Mouse (Mus musculus) hindbrain, postnatal 0 days (tissue): ENCODE measurements at regions not wholly inside any gene's neighbourhood (a gene's known extent, or its start where the extent isn't known, plus 50 kb on each side); places are given as distances from the start of the nearest gene placed in this dataset.

Experiments used
- ATAC-seq: fragments of 200-750 bp; cut with Nextera tagmentation; 2 replicates; pipeline ENCODE4 v1.8.0; 2017; ENCODE audit warnings: mild to moderate bottlenecking, moderate TSS enrichment, moderate library complexity
- DNase-seq: peaks from one replicate; pipeline ENCODE4 v3.0.0-alpha.2; 2015; ENCODE audit warnings: low spot score
- H3K27ac ChIP-seq: fragments of 300-500 bp; sonication (generic); 2 replicates; pipeline ENCODE4 v1.5.1; 2014; ENCODE audit warnings: mild to moderate bottlenecking
- H3K27me3 ChIP-seq: fragments of 300-500 bp; sonication (generic); 2 replicates; pipeline ENCODE4 v1.6.1; 2014; ENCODE audit warnings: low read length, mixed read lengths; ENCODE audit not compliant: insufficient read depth
- H3K36me3 ChIP-seq: fragments of 300-500 bp; sonication (generic); 2 replicates; pipeline ENCODE4 v1.6.1; 2014; ENCODE audit warnings: low read length, mixed read lengths; ENCODE audit not compliant: insufficient read depth
- H3K4me1 ChIP-seq: fragments of 300-500 bp; sonication (generic); 2 replicates; pipeline ENCODE4 v1.6.1; 2014; ENCODE audit warnings: antibody characterized with exemption, low read length, mixed read lengths; ENCODE audit not compliant: insufficient read depth
- H3K4me2 ChIP-seq: fragments of 300-500 bp; sonication (generic); 2 replicates; pipeline ENCODE4 v1.6.1; 2014; ENCODE audit warnings: low read depth, mild to moderate bottlenecking, low read length, moderate library complexity, mixed read lengths
- H3K4me3 ChIP-seq: fragments of 300-500 bp; sonication (generic); 2 replicates; pipeline ENCODE4 v1.5.1; 2014; ENCODE audit warnings: low read length
- H3K9ac ChIP-seq: fragments of 300-500 bp; sonication (generic); replicated peaks from 2 replicates; pipeline ENCODE4 v1.6.1; 2014; ENCODE audit warnings: mild to moderate bottlenecking, low read length, moderate library complexity, mixed read lengths
- H3K9me3 ChIP-seq: fragments of 300-500 bp; sonication (generic); 2 replicates; pipeline ENCODE4 v1.6.1; 2016; ENCODE audit warnings: low read length, mixed read lengths
- CTCF ChIP-seq: IDR thresholded peaks from 2 replicates; pipeline ENCODE4 v1.5.1; 2016; ENCODE audit warnings: antibody characterized with exemption, control low read depth, low read depth
- WGBS: fragments of 180-500 bp; shearing (Covaris S2); extraction: QIAGEN DNeasy Blood & Tissue Kit; methylation state at CpG from one replicate; pipeline ENCODE4 v1.1.7; 2014; 5-methylcytosine and 5-hydroxymethylcytosine counted together

DNA sequence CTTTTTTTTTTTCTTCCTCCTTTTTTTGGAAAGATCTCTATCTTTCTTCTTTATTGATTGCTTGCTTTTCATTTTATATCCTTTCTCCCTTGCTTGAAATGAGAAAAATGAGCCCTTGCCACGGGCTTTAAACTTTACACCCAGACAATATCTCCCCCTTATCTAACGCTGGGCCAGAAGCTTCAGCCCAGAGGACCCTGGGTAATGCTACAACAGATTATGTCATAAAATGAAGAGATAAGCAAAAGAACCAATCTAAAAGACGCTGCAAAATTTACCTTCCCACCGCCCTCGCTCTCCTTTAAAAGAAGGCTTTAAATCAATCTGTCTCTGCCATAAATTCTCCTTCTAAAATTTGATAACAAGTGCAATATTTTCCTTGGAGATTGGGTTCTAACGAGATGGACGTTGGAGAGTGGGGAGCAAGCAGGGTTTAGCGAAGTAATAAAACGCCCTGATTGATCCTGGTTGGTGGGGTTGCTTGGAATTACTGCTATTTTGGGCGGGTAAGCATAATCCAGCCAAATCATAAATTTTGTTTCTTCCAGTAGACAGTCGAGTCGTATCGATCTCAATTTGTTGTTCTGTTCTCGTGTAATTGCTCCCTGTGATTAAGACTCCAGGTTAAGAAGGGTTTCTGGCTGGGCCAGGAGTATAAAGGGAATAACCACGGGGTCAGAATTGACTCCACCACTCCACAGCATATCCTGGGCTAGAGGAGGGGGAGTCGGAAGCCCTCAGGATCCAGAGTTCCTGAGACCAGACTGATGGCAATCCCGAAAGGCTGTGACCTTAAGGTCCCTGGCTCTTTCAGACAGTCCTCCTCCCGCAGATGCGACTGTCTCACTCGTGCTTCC lies 318.9 kb downstream of the Gm9195 start:
- DNase-seq (no peak), ATAC-seq (no peak)
- H3K9me3 ChIP-seq, result no peaks in the 10 kb centered on the region
- no peak overlapping the region for H3K27ac ChIP-seq
- no peaks in the 10 kb centered on the region for H3K36me3 ChIP-seq
- TF ChIP-seq CTCF, result no peak
- no peak overlapping the region for H3K4me2 ChIP-seq
- no peak overlapping the region for H3K4me3 ChIP-seq
- no peaks in the 10 kb centered on the region for H3K4me1 ChIP-seq
- WGBS, result 87% methylated on average over 20 of the region's 20 CpGs
- H3K27me3 ChIP-seq, result no peaks in the 10 kb centered on the region
- no peak overlapping the region for H3K9ac ChIP-seq

GRCm38 (mm10) chr14:72171777-72172176 lies 319.9 kb downstream of the Gm9195 start:
- ATAC-seq, result no peak
- 75% methylated on average over 3 of the region's 3 CpGs for WGBS
- Histone ChIP-seq H3K9ac (no peak overlapping the region), H3K27ac (no peak overlapping the region), H3K4me2 (no peak overlapping the region), H3K4me3 (no peak overlapping the region), H3K9me3 (no peaks in the 10 kb centered on the region), H3K4me1 (no peaks in the 10 kb centered on the region), H3K36me3 (no peaks in the 10 kb centered on the region), H3K27me3 (no peaks in the 10 kb centered on the region)
- TF ChIP-seq CTCF, result no peak
- DNase-seq, result no peak

DNA sequence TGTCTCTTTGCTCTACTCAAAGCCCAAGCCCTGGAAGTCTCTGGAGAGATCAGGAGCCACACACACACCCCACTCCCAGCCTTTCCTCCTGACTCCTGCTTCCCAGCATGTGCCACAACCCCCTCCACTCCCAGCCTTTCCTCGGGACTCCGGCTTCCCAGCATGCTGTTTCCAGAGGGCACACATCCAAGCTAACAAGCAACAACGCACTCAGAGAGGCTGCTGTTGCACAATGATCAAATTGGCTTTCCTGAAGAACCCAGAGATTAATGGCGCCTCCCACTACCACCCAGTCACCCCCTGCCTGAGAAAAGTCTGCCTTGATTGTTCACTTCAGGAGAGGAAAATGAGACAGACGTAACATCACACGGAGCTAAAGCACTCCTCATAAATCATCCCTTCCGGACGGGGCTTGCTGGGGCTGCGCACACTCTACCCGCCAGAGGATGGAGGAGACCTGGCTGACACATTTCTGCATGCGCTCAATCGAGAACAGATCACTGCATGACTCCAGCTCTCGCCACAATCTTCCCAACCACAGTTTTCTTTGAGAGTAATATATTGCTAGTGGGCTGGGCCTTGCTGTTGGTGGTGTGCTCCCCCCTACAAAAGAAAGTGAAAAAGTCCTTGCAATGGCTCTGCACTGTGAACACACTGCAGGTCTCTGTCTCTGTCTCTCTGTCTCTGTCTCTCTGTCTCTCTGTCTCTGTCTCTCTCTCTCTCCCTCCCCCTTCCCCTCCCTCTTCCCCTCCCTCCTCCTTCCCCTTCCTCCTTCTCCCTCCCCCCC lies 332.9 kb downstream of the Gm9195 start:
- no peak for TF ChIP-seq CTCF
- H3K27me3 ChIP-seq, result no peaks in the 10 kb centered on the region
- no peak overlapping the region for H3K9ac ChIP-seq
- no peaks in the 10 kb centered on the region for H3K9me3 ChIP-seq
- DNase-seq, result peak; percentile 48
- H3K36me3 ChIP-seq, result no peaks in the 10 kb centered on the region
- peak; percentile 63; the same call in 1 of the 2 replicates for ATAC-seq
- 23% methylated on average over 13 of the region's 13 CpGs for WGBS
- no peak overlapping the region for H3K27ac ChIP-seq
- H3K4me3 ChIP-seq, result peak overlapping the region; percentile 3; the same call in 1 of the 2 replicates
- no peaks in the 10 kb centered on the region; the same call in 1 of the 2 replicates for H3K4me1 ChIP-seq
- H3K4me2 ChIP-seq, result peak overlapping the region; percentile 40; the same call in 1 of the 2 replicates

DNA sequence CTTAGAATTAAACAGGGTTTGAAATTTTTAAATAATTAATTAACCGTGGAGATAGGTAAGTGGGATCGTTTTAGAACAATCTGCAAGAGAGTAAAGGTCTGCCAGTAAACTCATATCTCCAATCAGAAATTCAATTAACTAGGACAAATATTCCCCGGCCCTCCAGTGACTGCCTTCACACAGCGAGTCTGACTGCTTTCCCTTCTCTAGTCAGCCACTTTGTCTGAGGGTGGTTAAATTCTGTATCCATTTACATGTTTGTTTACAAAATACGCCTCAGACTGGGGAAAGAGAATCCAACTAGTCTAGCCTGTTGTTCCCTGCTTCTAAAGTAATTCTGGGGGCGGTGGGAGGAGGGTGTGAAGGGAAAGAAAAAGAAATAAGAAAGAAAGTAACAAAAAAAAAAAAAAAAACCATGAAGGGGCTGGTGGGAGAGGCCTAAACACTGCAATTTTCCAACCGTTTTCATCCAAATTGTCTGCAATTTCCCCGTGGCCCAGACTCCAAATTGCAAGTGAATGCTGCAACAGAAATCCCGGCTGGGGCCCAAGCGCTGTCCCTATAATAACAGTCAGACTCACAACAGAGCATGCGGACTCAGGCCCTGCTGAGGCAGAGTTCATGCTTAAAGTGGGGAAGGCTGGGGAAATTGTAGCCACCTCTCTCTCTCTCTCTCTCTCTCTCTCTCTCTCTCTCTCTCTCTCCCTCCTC lies 336.3 kb downstream of the Gm9195 start:
- Histone ChIP-seq H3K27me3 (no peaks in the 10 kb centered on the region), H3K4me1 (peaks cover 2% of the 10 kb centered on the region), H3K27ac (no peak overlapping the region), H3K9me3 (no peaks in the 10 kb centered on the region), H3K9ac (no peak overlapping the region), H3K4me3 (no peak overlapping the region), H3K36me3 (no peaks in the 10 kb centered on the region), H3K4me2 (no peak overlapping the region)
- no peak for TF ChIP-seq CTCF
- no peak for DNase-seq
- ATAC-seq, result no peak
- WGBS, result 31% methylated on average over 11 of the region's 11 CpGs

GRCm38 (mm10) chr14:72151676-72152075 lies 340.0 kb downstream of the Gm9195 start:
- peaks cover 7% of the 10 kb centered on the region for H3K4me1 ChIP-seq
- H3K27ac ChIP-seq, result no peak overlapping the region
- ATAC-seq (no peak), DNase-seq (no peak)
- H3K9me3 ChIP-seq, result no peaks in the 10 kb centered on the region
- H3K9ac ChIP-seq, result no peak overlapping the region
- TF ChIP-seq CTCF, result no peak
- no peak overlapping the region for H3K4me3 ChIP-seq
- WGBS, result 87% methylated on average over 4 of the region's 4 CpGs
- H3K36me3 ChIP-seq, result no peaks in the 10 kb centered on the region
- H3K4me2 ChIP-seq, result no peak overlapping the region
- H3K27me3 ChIP-seq, result no peaks in the 10 kb centered on the region

DNA sequence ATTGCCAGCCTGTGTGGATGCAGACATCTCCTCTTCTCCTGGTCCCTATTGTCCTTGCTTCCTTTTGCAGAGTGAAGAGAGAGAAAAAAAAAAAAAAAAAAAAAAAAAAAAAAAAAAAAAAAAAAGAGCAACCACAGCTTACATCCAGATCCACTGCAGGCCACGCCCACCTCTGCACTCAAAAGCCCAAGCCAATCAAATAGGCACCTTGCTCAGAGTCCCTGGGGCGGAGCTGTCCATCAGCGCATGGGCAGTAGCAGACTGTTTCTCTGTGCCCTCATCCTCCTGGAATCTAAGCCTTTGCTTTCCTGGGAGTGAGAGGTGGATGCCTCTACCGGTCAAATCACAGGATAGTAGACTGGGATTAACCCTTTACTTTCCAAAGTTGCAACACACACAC lies 342.2 kb downstream of the Gm9195 start:
- peak; percentile 82 for DNase-seq
- Histone ChIP-seq H3K27ac (no peak overlapping the region), H3K9ac (no peak overlapping the region), H3K4me1 (peaks cover 7% of the 10 kb centered on the region), H3K4me2 (no peak overlapping the region), H3K27me3 (no peaks in the 10 kb centered on the region), H3K9me3 (no peaks in the 10 kb centered on the region), H3K36me3 (no peaks in the 10 kb centered on the region), H3K4me3 (no peak overlapping the region)
- peak; percentile 86 for ATAC-seq
- TF ChIP-seq CTCF, result peak; percentile 28; the same call in 1 of the 2 replicates
- 21% methylated on average over 4 of the region's 4 CpGs for WGBS
